Mouse (Mus musculus) adipocyte (in vitro differentiated cells): ENCODE data around the gene Nfib.

ENCODE experiments used
- DNase-seq: peaks from one replicate; pipeline ENCODE4 v3.0.0-alpha.2; 2016; ENCODE audit warnings: low spot score

The Nfib gene

GRCm38 (mm10) chr4:82512743-82513425 is 192.7 kb downstream of the Nfib start:
- DNase-seq = no peak

DNA sequence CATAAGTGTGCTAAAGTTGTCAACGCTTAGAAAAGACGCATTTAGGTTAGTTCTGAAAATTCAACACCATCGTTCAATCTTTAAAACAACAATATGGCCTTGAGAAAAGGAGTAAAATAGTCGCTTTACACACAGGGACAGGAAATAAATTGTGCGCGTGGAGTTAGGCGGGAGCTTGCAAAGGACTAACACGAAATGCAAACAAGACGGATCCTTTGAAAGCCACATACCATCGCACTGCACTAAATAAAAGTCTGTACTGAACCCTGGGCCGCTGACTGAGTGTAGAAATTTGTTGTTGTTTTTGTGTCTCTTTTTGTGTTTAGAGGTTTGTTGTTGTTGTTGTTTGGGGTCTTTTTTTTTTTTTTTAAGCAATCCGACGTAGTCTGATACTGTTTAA is 193.2 kb downstream of the Nfib start:
- DNase-seq = no peak

DNA sequence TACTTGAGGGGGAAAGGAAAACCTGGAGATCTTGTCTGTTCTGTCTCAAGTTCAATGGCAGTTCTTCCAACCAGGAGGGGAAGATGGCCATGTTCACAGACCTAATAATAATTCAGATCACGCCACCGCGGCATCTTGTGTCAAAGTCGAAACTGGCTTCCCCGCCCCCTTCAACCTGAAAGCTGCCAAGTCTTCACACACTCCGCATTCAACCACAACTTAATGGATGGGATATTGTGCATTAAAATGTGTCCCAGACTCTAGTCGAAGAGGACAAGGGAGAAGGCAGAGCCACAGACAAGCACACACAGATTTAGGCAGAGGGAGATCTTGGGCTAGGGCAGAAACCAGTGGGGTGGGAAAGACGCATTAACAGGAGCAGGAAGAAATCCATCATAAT is 194.0 kb downstream of the Nfib start:
- DNase-seq = no peak

DNA sequence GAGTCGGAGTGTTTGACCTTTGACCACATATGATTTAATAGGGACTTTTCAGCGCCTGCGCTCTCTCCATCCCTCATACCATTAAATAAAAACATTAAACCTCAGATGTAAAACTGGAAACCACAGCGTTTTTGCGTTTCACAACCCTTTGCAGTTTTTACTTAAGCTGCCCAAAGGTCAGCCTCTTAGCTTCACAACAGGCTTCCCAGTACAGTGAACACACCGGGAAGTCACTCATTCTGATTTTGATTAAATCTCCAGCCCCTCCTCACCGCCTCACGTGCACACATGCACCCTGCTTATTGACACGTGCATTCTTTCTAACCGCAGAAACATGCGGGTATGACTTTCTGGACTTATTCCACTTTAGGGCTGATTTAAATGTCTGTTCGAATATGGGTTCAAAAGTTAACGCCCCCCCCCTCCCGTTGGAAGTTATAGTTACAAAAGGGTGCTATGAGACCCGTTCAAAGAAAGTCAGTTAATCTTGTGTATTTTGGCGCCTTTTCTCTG is 194.5 kb downstream of the Nfib start:
- DNase-seq = peak; percentile 80

DNA sequence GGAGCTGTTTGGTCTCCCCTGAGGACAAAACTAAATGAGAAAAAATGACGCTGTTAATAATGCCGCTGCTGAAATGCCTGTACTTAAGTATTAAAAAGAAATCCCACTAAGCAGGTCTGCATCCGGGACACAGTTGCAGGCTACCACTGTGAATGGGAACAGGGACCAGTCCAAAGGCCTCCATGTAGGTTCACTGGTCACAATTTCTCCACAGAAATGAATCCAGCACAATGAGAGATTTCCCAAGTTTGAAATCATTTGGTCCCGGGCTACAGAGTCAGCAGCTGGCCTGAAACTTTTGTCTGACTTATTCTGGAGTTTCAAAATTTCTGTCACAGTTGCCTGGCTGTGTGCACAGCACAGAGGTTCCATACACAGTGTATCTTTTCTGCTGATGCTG is 195.8 kb downstream of the Nfib start:
- DNase-seq = peak; percentile 57

- no peak for DNase-seq
Observed at GRCm38 (mm10) chr4:82509166-82509767, 196.3 kb downstream of the Nfib start.

GRCm38 (mm10) chr4:82508281-82508687 is 197.3 kb downstream of the Nfib start:
- DNase-seq = no peak

DNA sequence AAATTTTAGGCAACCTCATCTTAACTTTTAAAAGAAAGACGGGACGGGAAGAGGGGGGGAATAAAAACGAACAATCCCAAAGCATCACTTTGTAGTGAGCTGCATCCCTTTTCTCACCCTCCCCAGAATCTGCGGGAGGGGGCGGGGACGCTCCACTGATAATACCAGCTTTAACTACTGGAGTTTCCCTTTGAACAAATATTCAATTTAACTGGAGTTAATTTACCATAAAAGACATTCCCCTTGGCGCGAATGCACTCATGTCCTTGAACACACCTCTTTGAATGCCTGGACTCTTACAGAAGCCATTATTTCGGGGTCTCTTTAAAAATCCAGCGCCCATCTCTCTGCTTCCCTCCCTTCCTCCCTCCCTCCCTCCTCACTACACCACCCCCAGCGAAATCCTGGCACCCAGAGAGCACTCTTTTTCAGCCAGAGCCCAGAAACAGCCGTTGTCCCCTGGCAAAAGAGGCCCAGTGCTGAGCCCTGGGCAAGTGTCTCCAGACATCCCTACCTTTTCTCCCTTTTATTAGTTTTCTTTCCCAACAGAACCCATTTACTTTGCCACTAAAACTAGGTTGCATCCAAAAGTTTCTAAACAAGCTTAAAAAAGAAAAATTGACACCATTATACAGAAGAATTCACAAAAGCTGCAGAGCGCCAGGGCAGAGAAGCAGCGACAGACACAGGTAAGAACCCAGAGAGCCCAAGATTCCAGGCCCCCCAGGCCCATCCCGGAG is 197.8 kb downstream of the Nfib start:
- no peak for DNase-seq

GRCm38 (mm10) chr4:82506731-82507331 is 198.7 kb downstream of the Nfib start:
- DNase-seq = peak; percentile 63

- peak; percentile 84 for DNase-seq
Observed at GRCm38 (mm10) chr4:82506081-82506730, 199.3 kb downstream of the Nfib start.

DNA sequence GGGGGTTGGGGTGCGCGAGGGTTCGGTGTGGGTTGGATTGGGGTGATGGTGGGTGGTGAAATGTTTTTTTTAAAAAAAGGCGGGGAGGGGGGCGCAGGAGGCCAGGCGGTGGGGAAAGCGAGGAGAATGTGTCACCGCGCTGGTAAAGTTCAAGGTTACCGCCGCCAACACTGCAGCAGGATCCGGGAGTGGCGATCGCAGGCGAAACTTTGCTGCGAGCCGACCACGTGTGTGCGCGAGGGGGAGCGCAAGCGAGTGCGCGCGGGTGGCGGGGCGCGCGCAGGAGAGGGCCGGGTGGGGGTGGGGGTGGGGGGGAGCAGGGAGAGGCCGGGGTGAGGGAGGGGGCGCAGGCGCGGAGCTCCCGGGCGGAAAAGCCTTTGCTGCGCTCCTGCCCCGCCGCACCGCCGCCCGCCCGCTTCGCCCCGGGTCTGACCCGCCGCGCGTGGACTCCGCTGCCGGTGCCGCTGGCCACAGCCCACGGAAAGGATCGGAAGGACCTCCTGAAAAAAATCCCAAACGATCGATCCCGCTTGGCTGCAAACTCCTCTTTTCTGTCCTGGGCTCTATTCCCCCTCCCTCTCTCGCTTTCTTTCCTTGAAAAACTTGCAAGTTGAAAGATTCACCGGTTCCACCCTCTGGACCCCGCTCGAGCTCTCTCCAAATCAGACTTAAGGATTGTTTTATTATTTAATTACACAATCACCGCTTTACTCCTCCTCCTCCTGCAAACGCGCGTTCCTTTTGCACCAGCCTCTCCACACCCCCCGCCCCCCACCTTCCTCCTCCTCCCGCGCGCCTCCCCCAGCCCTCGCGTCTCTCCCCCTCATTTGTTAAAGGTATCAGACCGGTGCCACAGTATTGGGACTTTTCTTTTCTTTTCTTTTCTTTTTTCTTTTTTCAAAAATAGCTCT is 200.2 kb downstream of the Nfib start:
- peak; percentile 83 for DNase-seq

- DNase-seq = peak; percentile 64
Observed at GRCm38 (mm10) chr4:82504284-82505120, 201.0 kb downstream of the Nfib start.

DNA sequence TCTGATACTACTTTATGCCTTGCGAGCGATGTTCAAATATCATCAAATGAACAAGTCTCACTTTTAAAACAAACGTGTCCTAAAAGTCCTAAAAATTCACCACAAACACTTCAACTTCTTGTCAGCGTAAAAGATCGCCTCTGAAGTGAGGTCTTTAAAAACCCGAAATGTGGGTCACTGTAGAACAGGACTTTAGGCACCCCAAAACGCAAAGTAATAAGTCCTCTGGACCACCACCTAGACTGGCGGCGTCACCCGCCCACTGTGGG is 201.6 kb downstream of the Nfib start:
- DNase-seq = peak; percentile 45

DNA sequence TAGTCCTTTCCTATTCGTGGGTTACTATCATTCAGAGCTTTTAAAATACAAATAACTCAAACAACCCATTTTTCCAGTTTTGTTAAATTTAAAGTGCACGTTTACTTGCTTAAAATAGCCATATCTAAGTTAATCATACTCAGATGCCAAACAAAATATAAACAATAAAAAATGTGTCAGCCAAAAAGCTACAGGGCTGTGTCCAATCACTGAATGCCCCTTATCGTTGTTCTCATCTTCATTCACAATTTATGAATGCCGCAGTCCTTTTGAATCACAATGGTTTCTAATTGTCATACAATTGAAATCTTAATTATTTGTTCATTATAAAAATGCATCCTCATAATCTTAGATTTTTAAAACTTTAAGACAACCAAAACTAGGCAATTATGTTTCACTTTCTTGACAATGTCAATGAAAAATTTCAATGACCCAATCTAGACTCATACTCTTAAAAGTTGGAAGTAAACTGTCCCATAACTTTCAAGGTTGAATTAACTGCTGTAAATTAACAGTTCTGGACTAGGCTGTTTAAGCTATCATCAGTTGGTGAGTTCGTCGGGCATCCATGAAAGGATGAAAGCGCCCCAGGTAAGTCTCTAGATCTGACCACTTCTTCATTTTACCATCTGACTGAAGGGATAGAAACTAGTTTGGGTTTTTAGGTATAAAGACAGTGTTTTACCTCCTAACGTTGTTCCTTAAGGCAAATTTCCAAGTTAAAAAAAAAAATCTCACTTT is 202.1 kb downstream of the Nfib start:
- DNase-seq = no peak

DNA sequence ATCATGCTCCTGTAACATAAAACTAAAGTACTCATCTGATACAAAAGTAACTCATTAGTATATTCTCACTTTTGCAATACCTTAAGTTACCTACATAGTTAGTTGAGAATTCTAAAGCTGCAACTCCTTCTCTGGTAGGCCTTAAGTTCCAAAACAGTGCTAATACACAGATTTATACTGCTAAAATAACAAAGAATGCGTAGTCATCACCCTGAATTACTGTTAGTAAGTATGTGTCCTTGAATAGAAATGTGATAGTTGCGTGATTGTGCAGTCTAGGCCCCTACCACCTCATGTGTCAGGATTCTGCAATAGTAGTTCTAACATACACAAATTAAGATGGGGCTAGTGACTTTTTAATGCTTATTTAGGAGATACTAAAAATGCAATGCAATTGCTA is 202.9 kb downstream of the Nfib start:
- DNase-seq = no peak

DNA sequence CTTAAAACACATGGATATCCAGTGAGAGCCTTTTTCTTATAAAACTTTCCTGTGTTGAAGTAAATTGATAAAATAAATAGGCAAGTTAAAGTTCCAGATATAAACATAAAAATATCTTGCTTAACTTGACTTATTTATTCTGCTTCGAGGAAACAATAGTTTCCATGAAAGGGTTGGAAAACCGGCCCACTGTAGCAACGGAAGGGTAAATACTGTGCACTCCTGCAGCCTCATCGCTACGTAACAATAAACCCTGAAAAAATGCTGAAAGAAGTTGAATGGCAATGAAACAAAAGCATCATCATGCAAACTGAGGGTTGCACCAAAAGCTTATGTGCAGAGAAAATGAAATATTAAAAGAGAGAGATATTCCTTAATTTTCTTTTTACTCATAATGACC is 203.5 kb downstream of the Nfib start:
- no peak for DNase-seq

GRCm38 (mm10) chr4:82500578-82501098 is 204.9 kb downstream of the Nfib start:
- DNase-seq = no peak

- no peak for DNase-seq
Observed at GRCm38 (mm10) chr4:82499725-82500577, 205.6 kb downstream of the Nfib start.
